Mouse (Mus musculus): ENCODE data around the gene R3hdm4.

R3hdm4 gene

GRCm38 (mm10) chr10:79920958-79921535 is at the start of gene R3hdm4:
Gene R3hdm4 (minus strand): TSS chr10:79921208.
- CTCF ChIA-PET = interaction anchor here in 3 of 4 experiments (0.5 to 1.3 kb wide), 3 partner anchors 66 to 141 kb away, joined by 3 to 4 read pairs (median 4); no protein-coding TSS in a partner anchor
- POLR2A ChIA-PET = interaction anchor here (0.5 to 5.0 kb wide), 10 partner anchors 9 to 300 kb away, joined by 3 to 28 read pairs (median 4); partner anchors contain the start of genes Med16 (in 3 of the 4), Ptbp1 (in 1 of the 4) and Wdr18 (in 1 of the 4)

- ChIA-PET POLR2A (interaction anchor here (0.6 to 2.5 kb wide), 35 partner anchors 9 to 329 kb away, joined by 3 to 24 read pairs (median 3); partner anchors contain the start of genes Tmem259 (in 2 of the 4), Wdr18 (in 2 of the 4), Cdc34 (in 1 of the 4) and Med16 (in 1 of the 4)), CTCF (interaction anchor here (0.5 to 2.9 kb wide), 11 partner anchors 11 to 399 kb away, joined by 3 to 14 read pairs (median 3); partner anchors contain the start of genes Tmem259 (in 2 of the 4), Palm (in 1 of the 4), Stk11 (in 1 of the 4) and Wdr18 (in 1 of the 4))
Measured at GRCm38 (mm10) chr10:79970415-79971182, 49.6 kb upstream of the R3hdm4 start, which contains the start of gene Grin3b. Gene Grin3b (plus strand): TSS chr10:79970715.

DNA sequence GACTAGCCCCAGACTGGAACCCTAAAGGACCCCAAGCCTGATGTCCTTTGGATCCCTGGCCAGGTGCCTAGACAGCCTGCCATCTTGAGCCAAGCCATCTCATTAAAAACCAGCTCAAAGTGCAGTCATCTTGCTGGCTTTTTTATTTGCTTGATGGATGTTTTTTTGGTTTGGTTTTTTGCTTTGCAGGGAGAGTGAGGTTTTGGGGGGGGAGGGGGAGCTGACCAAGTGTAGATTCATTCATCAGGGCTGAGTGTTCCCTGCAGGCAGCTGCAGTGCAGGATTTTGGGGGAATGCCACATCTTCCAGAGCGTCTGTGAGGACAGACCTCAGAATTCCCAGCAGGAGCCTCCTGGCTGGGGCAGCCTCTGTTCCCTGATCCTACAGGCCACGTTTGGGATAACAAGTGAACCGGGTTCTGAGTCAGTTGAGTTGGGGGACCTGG is 48.1 kb upstream of the R3hdm4 start:
- CTCF ChIA-PET = interaction anchor here in 3 of 4 experiments (0.6 to 1.2 kb wide), 3 partner anchors 9 to 273 kb away, joined by 3 to 7 read pairs (median 3); partner anchors contain the start of gene Wdr18 (in 2 of the 3)
- POLR2A ChIA-PET = interaction anchor here in 3 of 4 experiments (0.6 to 1.6 kb wide), 19 partner anchors 9 to 817 kb away, joined by 3 to 11 read pairs (median 4); partner anchors contain the start of genes Wdr18 (in 3 of the 3), Cnn2 (in 1 of the 3) and Rps15 (in 1 of the 3)

DNA sequence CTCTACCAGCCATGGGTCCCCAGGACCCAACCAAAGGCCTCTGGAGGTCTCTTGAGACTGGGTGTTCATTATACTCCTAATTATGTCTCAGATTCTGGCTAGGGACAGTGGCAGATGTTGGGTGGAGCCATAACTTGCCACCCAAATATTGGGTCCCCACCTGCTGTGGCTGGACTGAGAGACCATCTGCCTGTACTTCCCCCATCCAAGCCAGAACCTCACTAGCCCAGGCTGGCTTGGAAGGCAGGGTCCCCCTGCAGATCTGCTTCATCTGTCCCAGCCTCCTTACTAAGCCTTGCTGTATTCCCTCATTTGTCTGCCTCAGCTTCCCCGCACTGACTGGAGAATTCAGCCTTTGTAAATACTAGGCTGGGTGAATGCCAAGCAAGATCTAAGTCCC is 47.2 kb upstream of the R3hdm4 start:
- ChIA-PET POLR2A (interaction anchor here in 3 of 4 experiments (0.8 to 1.6 kb wide), 8 partner anchors 8 to 200 kb away, joined by 3 to 11 read pairs (median 4); partner anchors contain the start of genes Cnn2 (in 1 of the 3) and Wdr18 (in 1 of the 3)), CTCF (interaction anchor here in 1 of 4 experiments (1.0 to 1.2 kb wide), 3 partner anchors 9 to 133 kb away, joined by 3 to 4 read pairs (median 3); partner anchors contain the start of gene Wdr18)

DNA sequence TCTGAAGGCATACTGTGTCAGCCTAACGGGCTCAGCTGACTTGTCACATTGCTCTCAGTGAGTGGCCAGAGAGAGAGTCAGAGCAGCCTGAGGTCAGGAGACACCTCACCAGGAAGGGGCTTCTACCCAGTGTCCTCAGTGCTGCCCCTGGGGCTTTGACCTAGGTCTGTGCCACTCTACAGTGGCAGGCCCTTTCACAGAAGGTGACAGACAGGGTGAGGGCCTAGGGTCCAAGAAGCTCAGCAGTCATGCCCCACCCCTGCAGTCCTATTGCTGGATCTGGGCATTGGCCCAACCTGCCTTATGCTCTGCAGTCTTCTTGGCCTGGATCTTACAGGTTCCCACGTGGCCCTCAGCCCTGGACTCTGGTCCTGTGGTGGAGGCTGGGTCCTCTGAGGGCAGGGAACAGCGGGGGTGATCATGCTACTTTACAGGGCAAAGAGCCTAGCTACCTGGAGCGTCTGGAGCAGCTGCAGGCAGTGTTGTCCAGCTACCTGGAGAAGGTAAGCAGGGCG is 45.9 kb upstream of the R3hdm4 start:
- ChIA-PET CTCF (interaction anchor here in 1 of 4 experiments (1.0 kb wide), 1 partner anchor 20 kb away, joined by 4 read pairs; no protein-coding TSS in a partner anchor), POLR2A (interaction anchor here in 3 of 4 experiments (0.7 to 3.5 kb wide), 6 partner anchors 8 to 179 kb away, joined by 3 to 13 read pairs (median 3); no protein-coding TSS in a partner anchor)

- CTCF ChIA-PET = no interaction called here
- POLR2A ChIA-PET = interaction anchor here in 2 of 4 experiments (0.9 to 3.5 kb wide), 5 partner anchors 9 to 20 kb away, joined by 3 to 13 read pairs (median 4); no protein-coding TSS in a partner anchor
Measured at GRCm38 (mm10) chr10:79965325-79965724, 44.3 kb upstream of the R3hdm4 start.

DNA sequence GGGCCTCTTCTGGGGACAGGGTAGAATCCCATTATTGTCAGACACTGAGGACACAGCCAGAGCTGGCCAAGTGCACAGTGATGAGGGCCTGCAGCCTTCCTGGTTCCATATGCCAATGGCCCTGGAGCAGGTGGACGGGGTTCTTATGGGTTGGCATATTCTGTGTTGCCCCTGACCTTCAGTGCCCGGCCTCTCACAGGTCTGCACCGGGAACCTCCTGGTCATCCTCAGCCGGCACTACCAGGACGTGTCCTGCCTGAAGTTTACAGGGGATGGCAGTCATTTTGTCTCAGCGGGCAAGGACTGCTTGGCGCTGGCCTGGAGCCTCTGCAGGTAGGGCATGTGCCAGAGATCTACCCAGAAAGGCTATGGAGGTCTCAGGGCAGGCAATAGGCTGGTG is 43.7 kb upstream of the R3hdm4 start:
- POLR2A ChIA-PET = interaction anchor here in 2 of 4 experiments (1.2 to 3.5 kb wide), 3 partner anchors 10 to 16 kb away, joined by 3 to 13 read pairs (median 3); no protein-coding TSS in a partner anchor
- CTCF ChIA-PET = no interaction called here

- ChIA-PET CTCF (interaction anchor here (0.6 to 3.3 kb wide), 43 partner anchors 8 to 584 kb away, joined by 3 to 48 read pairs (median 5); partner anchors contain the start of genes Tmem259 (in 3 of the 4), Cbarp (in 2 of the 4), Arid3a (in 1 of the 4) and Cirbp (in 1 of the 4)), POLR2A (interaction anchor here in 3 of 4 experiments (0.7 to 3.6 kb wide), 59 partner anchors 8 to 715 kb away, joined by 3 to 84 read pairs (median 5); partner anchors contain the start of genes Grin3b (in 2 of the 3), Med16 (in 2 of the 3), Mum1 (in 2 of the 3) and Ptbp1 (in 2 of the 3))
Measured at GRCm38 (mm10) chr10:79960671-79961294, 39.8 kb upstream of the R3hdm4 start.

- ChIA-PET CTCF (interaction anchor here (0.5 to 3.3 kb wide), 97 partner anchors 9 to 619 kb away, joined by 3 to 48 read pairs (median 4); partner anchors contain the start of genes Med16 (in 3 of the 4), Tmem259 (in 3 of the 4), Arid3a (in 2 of the 4) and Cbarp (in 2 of the 4)), POLR2A (interaction anchor here (0.5 to 3.6 kb wide), 128 partner anchors 9 to 716 kb away, joined by 3 to 84 read pairs (median 4); partner anchors contain the start of genes Med16 (in 3 of the 4), Ptbp1 (in 3 of the 4), Tmem259 (in 3 of the 4) and Arid3a (in 2 of the 4))
Measured at GRCm38 (mm10) chr10:79959847-79960601, 39.0 kb upstream of the R3hdm4 start, which contains the start of gene Wdr18. Gene Wdr18 (plus strand): TSS chr10:79960152.

DNA sequence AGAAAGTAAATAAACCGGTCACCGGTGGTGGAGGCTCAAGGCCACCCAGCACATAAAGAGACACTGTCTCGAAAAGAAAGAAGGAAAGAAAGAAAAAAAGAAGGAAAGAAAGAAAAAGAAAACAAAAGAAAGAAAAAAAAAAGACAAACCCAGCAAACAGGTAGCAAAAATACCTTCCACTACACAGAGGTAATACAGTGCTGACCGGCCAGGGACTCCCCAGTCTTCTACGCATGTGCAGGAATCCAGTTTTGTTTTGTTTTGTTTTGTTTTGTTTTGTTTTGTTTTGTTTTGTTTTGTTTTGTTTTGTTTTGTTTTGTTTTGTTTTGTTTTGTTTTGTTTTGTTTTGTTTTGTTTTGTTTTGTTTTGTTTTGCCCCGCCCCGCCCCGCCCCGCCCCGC is 38.4 kb upstream of the R3hdm4 start:
- POLR2A ChIA-PET = interaction anchor here (0.5 to 3.6 kb wide), 121 partner anchors 9 to 717 kb away, joined by 3 to 84 read pairs (median 4); partner anchors contain the start of genes Med16 (in 3 of the 4), Ptbp1 (in 3 of the 4), Tmem259 (in 3 of the 4) and Arid3a (in 2 of the 4)

DNA sequence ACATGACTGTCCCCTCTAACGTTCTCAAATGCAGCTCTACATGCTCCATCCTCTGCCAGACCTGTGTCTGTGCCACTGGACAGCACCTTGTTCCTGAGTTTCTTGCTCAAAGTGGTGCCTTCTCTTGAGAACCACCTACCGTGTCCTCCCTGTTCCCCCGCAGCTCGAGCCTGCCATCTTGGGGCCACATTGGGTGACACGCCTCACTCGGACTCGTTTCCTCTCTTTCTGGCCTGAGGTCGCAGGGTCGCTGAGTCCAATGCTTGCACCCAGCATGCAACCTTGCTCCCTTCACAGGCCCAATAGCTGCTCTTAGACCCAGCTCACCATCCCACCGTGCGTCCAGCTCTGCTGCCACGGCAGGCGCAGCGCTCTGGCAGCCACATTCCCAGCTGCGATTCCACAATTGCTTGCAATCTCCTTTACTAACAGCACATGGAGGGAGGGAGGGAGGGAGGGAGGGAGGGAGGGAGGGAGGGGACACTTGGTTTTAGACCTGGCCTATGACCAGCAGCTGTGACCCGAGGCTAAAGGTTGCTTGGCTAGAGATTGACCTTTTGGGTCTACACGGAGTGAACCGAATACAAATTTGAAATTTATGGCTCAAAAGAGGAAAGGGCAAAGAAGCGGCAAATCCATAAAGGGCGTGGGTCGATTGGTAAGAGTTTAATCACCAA is 37.3 kb upstream of the R3hdm4 start:
- ChIA-PET CTCF (interaction anchor here (0.5 to 3.3 kb wide), 63 partner anchors 12 to 1624 kb away, joined by 3 to 15 read pairs (median 3); partner anchors contain the start of genes Arid3a (in 2 of the 4), Cbarp (in 1 of the 4), Cirbp (in 1 of the 4) and Grin3b (in 1 of the 4)), POLR2A (interaction anchor here (0.6 to 2.1 kb wide), 25 partner anchors 12 to 210 kb away, joined by 3 to 9 read pairs (median 4); partner anchors contain the start of genes Med16 (in 2 of the 4) and Arid3a (in 1 of the 4))

More for the DNA sequence above, 38.4 kb upstream of the R3hdm4 start:
- CTCF ChIA-PET = interaction anchor here (0.5 to 3.3 kb wide), 90 partner anchors 9 to 619 kb away, joined by 3 to 48 read pairs (median 4); partner anchors contain the start of genes Med16 (in 3 of the 4), Tmem259 (in 3 of the 4), Arid3a (in 2 of the 4) and Cbarp (in 1 of the 4)

DNA sequence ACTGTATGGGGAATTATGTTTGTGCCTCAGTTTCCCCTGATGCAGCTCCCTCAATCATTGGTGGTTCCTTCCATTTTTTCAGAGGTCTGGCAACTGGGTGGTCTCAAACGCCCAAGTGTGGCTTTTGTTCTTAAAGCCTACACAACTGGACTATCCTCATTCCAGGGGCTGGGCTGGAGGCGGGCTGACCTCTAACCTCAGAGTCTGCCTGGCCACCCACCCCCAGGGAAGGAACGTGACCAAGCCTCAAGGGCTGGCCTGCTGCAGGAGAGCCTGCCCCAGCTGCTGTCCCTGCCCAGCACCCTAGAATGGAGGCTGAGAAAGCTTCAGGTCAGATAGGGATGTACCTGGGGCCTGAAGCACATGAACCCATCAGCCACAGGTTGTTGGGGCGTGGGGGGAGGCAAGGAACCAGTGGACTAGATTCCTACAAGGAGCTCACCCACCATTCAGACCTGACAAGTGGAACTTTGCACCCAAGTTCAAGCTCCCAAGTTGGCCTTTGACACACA is 35.7 kb upstream of the R3hdm4 start:
- CTCF ChIA-PET = interaction anchor here in 3 of 4 experiments (0.6 to 2.5 kb wide), 9 partner anchors 26 to 258 kb away, joined by 3 to 15 read pairs (median 6); no protein-coding TSS in a partner anchor

GRCm38 (mm10) chr10:79955691-79956090 is 34.7 kb upstream of the R3hdm4 start:
- ChIA-PET CTCF (interaction anchor here (0.7 to 1.2 kb wide), 4 partner anchors 29 to 144 kb away, joined by 3 to 5 read pairs (median 3); partner anchors contain the start of gene Arid3a (in 1 of the 4)), POLR2A (interaction anchor here in 2 of 4 experiments (1.1 to 3.4 kb wide), 7 partner anchors 8 to 174 kb away, joined by 3 to 9 read pairs (median 3); partner anchors contain the start of gene Med16 (in 1 of the 2))

More for the DNA sequence above, 35.7 kb upstream of the R3hdm4 start:
- POLR2A ChIA-PET = interaction anchor here in 2 of 4 experiments (1.1 to 3.4 kb wide), 6 partner anchors 15 to 173 kb away, joined by 3 to 9 read pairs (median 4); partner anchors contain the start of gene Med16 (in 1 of the 2)

DNA sequence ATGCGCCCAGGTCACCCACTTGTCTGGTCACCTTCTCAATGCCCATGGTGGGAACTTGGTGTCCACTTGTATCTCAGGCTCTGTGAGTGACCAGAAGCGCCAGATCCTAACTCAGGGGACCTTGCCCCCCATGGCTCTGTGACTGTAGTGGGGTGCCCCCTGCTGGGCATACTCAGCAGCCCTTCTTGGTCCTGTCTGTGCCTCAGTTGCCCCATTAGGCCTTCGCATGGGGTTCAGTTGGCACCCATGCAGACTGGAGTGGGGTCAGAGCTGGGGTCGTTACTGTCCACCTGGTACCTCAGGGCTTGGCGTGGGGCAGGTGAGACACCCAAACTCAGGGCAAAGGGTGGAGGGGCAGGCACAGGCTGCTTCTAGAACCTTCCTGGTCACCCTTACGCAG is 32.9 kb upstream of the R3hdm4 start:
- CTCF ChIA-PET = interaction anchor here in 1 of 4 experiments (0.5 kb wide), 1 partner anchor 565 kb away, joined by 3 read pairs; no protein-coding TSS in a partner anchor
- POLR2A ChIA-PET = interaction anchor here in 1 of 4 experiments (1.3 to 3.4 kb wide), 3 partner anchors 18 to 52 kb away, joined by 3 to 9 read pairs (median 5); partner anchors contain the start of gene Med16

All from embryonic stem cell, embryonic (primary cell).